Comparison of ENCODE assay signal across 15 mouse cellular contexts in the genomic region with DNA sequence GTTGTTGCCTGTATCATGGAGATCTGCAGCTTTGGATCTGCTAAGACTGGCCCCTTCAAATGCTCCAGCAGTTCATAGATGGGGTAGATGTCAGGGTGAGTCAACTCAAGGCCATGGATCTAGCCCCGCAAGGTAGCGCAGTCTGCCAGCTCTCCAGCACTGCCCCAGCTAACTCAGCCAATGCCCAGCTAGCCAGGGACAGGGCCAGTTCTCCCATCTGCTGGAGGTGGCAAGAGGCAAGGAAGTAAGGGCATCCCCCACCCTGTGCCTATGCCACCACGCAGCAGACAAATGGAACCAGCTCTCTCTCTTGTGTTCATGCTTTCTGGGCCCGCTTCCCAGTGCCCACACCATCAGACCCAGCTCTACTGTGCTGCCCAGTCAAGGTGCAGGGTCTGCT.
DNase-seq lines count a peak whose midpoint lies in the region.
"Had no signal": no experiment of that assay in that cellular context is flagged by ENCODE, and none has a peak within 500 bp of the region (broad histone marks: within the 10 kb centered on the region; RNA-seq: fewer than 3 reads in every experiment).

No protein-coding gene starts in this region.

- peak; percentile 20 to 42 for DNase-seq in adrenal gland, adult (ENCODE audit: inconsistent age in 2 of 2, low spot score in 1 of 2)
- DNase-seq in adrenal gland, postnatal 4 days (ENCODE audit: low spot score in 2 of 2): no peak
- peak; percentile 75 to 85 for DNase-seq in cerebellum, postnatal 10 days
- DNase-seq in cerebellum, adult 11 months: no peak
- DNase-seq in heart, adult 11 months: peak; percentile 53
- DNase-seq in heart, postnatal 4 days: no peak
- DNase-seq in adrenal gland, postnatal 14 days: peak; percentile 32
- no peak for DNase-seq in spleen, postnatal 14 days (ENCODE audit: low spot score in 2 of 2)
- DNase-seq: cerebellum, adult 2 months; cerebellum, postnatal 36 days; embryo, embryonic 11 days; gastrocnemius, postnatal 25 days; heart, adult 2 months; heart, postnatal 14 days; kidney, adult 2 months had no signal

Comparison
In these comparisons a context has a peak if more than half of its experiments do, and no peak if none do; other contexts are left out.
1. DNase-seq: peak in adrenal gland, adult (2 of 2), cerebellum, postnatal 10 days (2 of 2), heart, adult 11 months (single experiment) and adrenal gland, postnatal 14 days (single experiment); none in adrenal gland, postnatal 4 days (0 of 2), cerebellum, adult 11 months (single experiment), heart, postnatal 4 days (single experiment) and spleen, postnatal 14 days (0 of 2).